Mouse (Mus musculus) limb, embryonic 12.5 days (tissue): ENCODE results near the gene Sox2. TPM values are rescaled to one million over a fixed set of nuclear protein-coding genes. Genes with fewer than 3 reads are reported as not detected.

Experiments
- ATAC-seq: fragments of 200-750 bp; cut with Nextera tagmentation; 2 replicates; pipeline ENCODE4 v1.8.0; 2017; ENCODE audit warnings: low read depth, moderate TSS enrichment; ENCODE audit not compliant: insufficient number of reproducible peaks, insufficient read depth, low FRiP score, low TSS enrichment
- H3K27ac ChIP-seq: fragments of 300-500 bp; sonication (generic); 2 replicates; pipeline ENCODE4 v1.5.1; 2016; ENCODE audit warnings: mild to moderate bottlenecking, moderate library complexity
- H3K27me3 ChIP-seq: fragments of 300-500 bp; sonication (generic); 2 replicates; pipeline ENCODE4 v1.6.1; 2016; ENCODE audit warnings: mild to moderate bottlenecking, moderate library complexity
- H3K36me3 ChIP-seq: fragments of 300-500 bp; sonication (generic); 2 replicates; pipeline ENCODE4 v1.6.1; 2016; ENCODE audit warnings: mild to moderate bottlenecking, moderate library complexity
- H3K4me1 ChIP-seq: fragments of 300-500 bp; sonication (generic); replicated peaks from 2 replicates; pipeline ENCODE4 v1.6.1; 2016
- H3K4me2 ChIP-seq: fragments of 300-500 bp; sonication (generic); 2 replicates; pipeline ENCODE4 v1.6.1; 2016; ENCODE audit warnings: mild to moderate bottlenecking, moderate library complexity
- H3K4me3 ChIP-seq: fragments of 300-500 bp; sonication (generic); replicated peaks from 2 replicates; pipeline ENCODE4 v1.5.1; 2016; ENCODE audit warnings: mild to moderate bottlenecking
- H3K9ac ChIP-seq: fragments of 300-500 bp; sonication (generic); replicated peaks from 2 replicates; pipeline ENCODE4 v1.6.1; 2016; ENCODE audit warnings: mild to moderate bottlenecking, moderate library complexity
- H3K9me3 ChIP-seq: fragments of 300-500 bp; sonication (generic); 2 replicates; pipeline ENCODE4 v1.6.1; 2016; ENCODE audit warnings: mild to moderate bottlenecking, moderate library complexity
- WGBS: fragments of 180-500 bp; shearing (Covaris S2); methylation state at CpG from one replicate; pipeline ENCODE4 v1.1.7; 2016; 5-methylcytosine and 5-hydroxymethylcytosine counted together
- polyA plus RNA-seq: library from polyadenylated mRNA; unstranded; fragments of >200 nt; fragmentation: Nextera tagmentation; extraction: Ambion mirVana; gene quantifications from 2 replicates; pipeline ENCODE4 v1.2.1, GENCODE M21; 2016

Gene Sox2
- polyA plus RNA-seq, 1 experiment from 2014 or later, result 0.90 TPM

- Histone ChIP-seq H3K27ac (no peak overlapping the region), H3K9me3 (no peaks in the 10 kb centered on the region), H3K4me1 (peaks cover 16% of the 10 kb centered on the region), H3K4me3 (no peak overlapping the region), H3K4me2 (no peak overlapping the region), H3K9ac (no peak overlapping the region), H3K27me3 (peaks cover 99% of the 10 kb centered on the region), H3K36me3 (no peaks in the 10 kb centered on the region)
- no peak for ATAC-seq
- WGBS, result under 1% methylated on average over 32 of the region's 32 CpGs
Observed at GRCm38 (mm10) chr3:34661341-34662007, 11.3 kb downstream of the Sox2 start.

- H3K4me3 ChIP-seq, result no peak overlapping the region
Observed at GRCm38 (mm10) chr3:34662008-34662711, 12.0 kb downstream of the Sox2 start.

GRCm38 (mm10) chr3:34662712-34663655 is 12.8 kb downstream of the Sox2 start:
- H3K9ac ChIP-seq, result no peak overlapping the region
- H3K36me3 ChIP-seq, result no peaks in the 10 kb centered on the region
- peaks cover 96% of the 10 kb centered on the region for H3K27me3 ChIP-seq
- peaks cover 13% of the 10 kb centered on the region for H3K4me1 ChIP-seq
- ATAC-seq, result no peak
- H3K9me3 ChIP-seq, result no peaks in the 10 kb centered on the region
- H3K27ac ChIP-seq, result no peak overlapping the region
- under 1% methylated on average over 53 of the region's 53 CpGs for WGBS
- peak overlapping the region; percentile 26; the same call in 1 of the 2 replicates for H3K4me3 ChIP-seq
- H3K4me2 ChIP-seq, result peak overlapping the region; percentile 47; the same call in 1 of the 2 replicates

More at GRCm38 (mm10) chr3:34662008-34662711, 12.0 kb downstream of the Sox2 start:
- ATAC-seq, result no peak
- H3K36me3 ChIP-seq, result no peaks in the 10 kb centered on the region
- no peak overlapping the region for H3K4me2 ChIP-seq
- no peak overlapping the region for H3K9ac ChIP-seq
- H3K27ac ChIP-seq, result no peak overlapping the region
- H3K27me3 ChIP-seq, result peaks cover 99% of the 10 kb centered on the region
- H3K9me3 ChIP-seq, result no peaks in the 10 kb centered on the region
- WGBS, result 3% methylated on average over 15 of the region's 15 CpGs
- H3K4me1 ChIP-seq, result peaks cover 13% of the 10 kb centered on the region

- under 1% methylated on average over 58 of the region's 58 CpGs for WGBS
- Histone ChIP-seq H3K9me3 (no peaks in the 10 kb centered on the region), H3K4me1 (peaks cover 13% of the 10 kb centered on the region), H3K9ac (no peak overlapping the region), H3K4me3 (peak overlapping the region; percentile 26), H3K27ac (no peak overlapping the region), H3K27me3 (peaks cover 96% of the 10 kb centered on the region), H3K4me2 (peak overlapping the region; percentile 47), H3K36me3 (no peaks in the 10 kb centered on the region)
- 0 out of 2 replicates have a peak, but pooled peaks have one; percentile 48 for ATAC-seq
Observed at GRCm38 (mm10) chr3:34663701-34664635, 13.8 kb downstream of the Sox2 start.

GRCm38 (mm10) chr3:34664636-34665531 is 14.7 kb downstream of the Sox2 start:
- Histone ChIP-seq H3K27me3 (peaks cover 96% of the 10 kb centered on the region), H3K27ac (no peak overlapping the region), H3K4me1 (peaks cover 13% of the 10 kb centered on the region), H3K9ac (no peak overlapping the region), H3K36me3 (no peaks in the 10 kb centered on the region), H3K4me2 (peak overlapping the region; percentile 47), H3K4me3 (peak overlapping the region; percentile 26), H3K9me3 (no peaks in the 10 kb centered on the region)
- WGBS, result under 1% methylated on average over 31 of the region's 31 CpGs
- ATAC-seq, result no peak

GRCm38 (mm10) chr3:34665751-34666665 is 15.8 kb downstream of the Sox2 start:
- no peak overlapping the region for H3K4me3 ChIP-seq
- H3K27me3 ChIP-seq, result peaks cover 96% of the 10 kb centered on the region
- H3K4me1 ChIP-seq, result peaks cover 13% of the 10 kb centered on the region
- no peak for ATAC-seq
- H3K27ac ChIP-seq, result no peak overlapping the region
- H3K9ac ChIP-seq, result no peak overlapping the region
- no peaks in the 10 kb centered on the region for H3K36me3 ChIP-seq
- no peak overlapping the region for H3K4me2 ChIP-seq
- 3% methylated on average over 10 of the region's 10 CpGs for WGBS
- H3K9me3 ChIP-seq, result no peaks in the 10 kb centered on the region

- no peaks in the 10 kb centered on the region for H3K36me3 ChIP-seq
- H3K27ac ChIP-seq, result no peak overlapping the region
- peaks cover 94% of the 10 kb centered on the region for H3K27me3 ChIP-seq
- WGBS, result 28% methylated on average over 2 of the region's 2 CpGs
- ATAC-seq, result no peak
- no peak overlapping the region for H3K9ac ChIP-seq
- H3K4me1 ChIP-seq, result peaks cover 21% of the 10 kb centered on the region
- no peak overlapping the region for H3K4me3 ChIP-seq
- H3K4me2 ChIP-seq, result no peak overlapping the region
- H3K9me3 ChIP-seq, result no peaks in the 10 kb centered on the region
Observed at GRCm38 (mm10) chr3:34667180-34667579, 17.0 kb downstream of the Sox2 start.

GRCm38 (mm10) chr3:34667881-34668817 is 17.9 kb downstream of the Sox2 start:
- Histone ChIP-seq H3K4me3 (no peak overlapping the region), H3K27me3 (peaks cover 95% of the 10 kb centered on the region), H3K4me2 (no peak overlapping the region), H3K27ac (no peak overlapping the region), H3K4me1 (peaks cover 21% of the 10 kb centered on the region), H3K9ac (no peak overlapping the region), H3K9me3 (no peaks in the 10 kb centered on the region), H3K36me3 (no peaks in the 10 kb centered on the region)
- 3% methylated on average over 18 of the region's 18 CpGs for WGBS
- ATAC-seq, result no peak
